Mouse (Mus musculus): Measurements from ENCODE around the gene Slc25a54.

The Slc25a54 gene

GRCm38 (mm10) chr3:109124091-109124490 lies 43.8 kb downstream of the Slc25a54 start:
- DNase-seq (ENCODE audit: low read depth, low spot score) = no peak

- DNase-seq (ENCODE audit: low read depth, low spot score) = no peak
These were observed 45.3 kb downstream of the Slc25a54 start for GRCm38 (mm10) chr3:109125531-109125930.

GRCm38 (mm10) chr3:109129768-109130167 lies 49.5 kb downstream of the Slc25a54 start:
- DNase-seq (ENCODE audit: low read depth, low spot score) = no peak

GRCm38 (mm10) chr3:109132966-109133365 lies 52.7 kb downstream of the Slc25a54 start:
- no peak for DNase-seq (ENCODE audit: low read depth, low spot score)

- DNase-seq (ENCODE audit: low read depth, low spot score) = no peak
These were observed 53.8 kb downstream of the Slc25a54 start for GRCm38 (mm10) chr3:109134036-109134435.

DNA sequence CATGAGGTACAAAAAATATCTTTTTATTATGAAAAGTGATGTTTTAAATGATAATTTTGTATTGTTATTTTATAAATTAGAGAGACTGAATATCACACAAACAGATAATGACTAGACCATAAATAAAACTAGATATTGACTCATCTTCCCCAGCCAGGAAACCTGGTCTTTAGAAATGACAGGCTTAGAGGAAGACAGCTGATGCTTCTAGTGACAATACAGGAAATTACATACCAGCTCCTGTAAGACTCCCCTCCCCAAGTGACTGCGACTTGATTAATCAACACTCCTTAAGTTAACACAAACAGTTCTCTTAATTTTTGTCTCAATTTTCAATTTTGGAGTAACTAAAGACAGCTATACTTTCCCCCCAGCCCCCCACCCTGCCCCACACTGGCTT lies 55.1 kb downstream of the Slc25a54 start:
- no peak for DNase-seq (ENCODE audit: low read depth, low spot score)

- DNase-seq (ENCODE audit: low read depth, low spot score) = no peak
These were observed 72.3 kb downstream of the Slc25a54 start for GRCm38 (mm10) chr3:109152561-109152960.

- DNase-seq (ENCODE audit: low read depth, low spot score) = no peak
These were observed 73.1 kb downstream of the Slc25a54 start for GRCm38 (mm10) chr3:109153410-109153809.

GRCm38 (mm10) chr3:109155926-109156669 lies 75.8 kb downstream of the Slc25a54 start:
- DNase-seq (ENCODE audit: low read depth, low spot score) = no peak

DNA sequence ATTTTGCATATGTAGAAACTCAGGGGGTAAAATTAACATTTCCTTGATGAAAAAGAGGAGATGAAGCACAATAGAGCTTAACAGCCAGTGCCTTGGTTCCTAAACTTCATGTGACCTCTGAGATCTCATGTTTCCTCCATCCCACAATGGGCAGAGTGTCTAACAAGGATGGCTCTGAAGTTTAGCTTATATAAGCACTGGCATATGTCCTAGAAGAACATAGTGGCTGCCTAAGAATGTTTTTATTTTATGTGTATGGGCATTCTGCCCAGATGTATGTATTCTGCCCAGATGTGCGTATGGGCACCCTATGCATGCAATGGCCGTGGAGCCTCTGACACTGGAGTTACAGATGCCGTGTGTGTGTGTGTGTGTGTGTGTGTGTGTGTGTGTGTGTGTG lies 77.2 kb downstream of the Slc25a54 start:
- no peak for DNase-seq (ENCODE audit: low read depth, low spot score)

DNA sequence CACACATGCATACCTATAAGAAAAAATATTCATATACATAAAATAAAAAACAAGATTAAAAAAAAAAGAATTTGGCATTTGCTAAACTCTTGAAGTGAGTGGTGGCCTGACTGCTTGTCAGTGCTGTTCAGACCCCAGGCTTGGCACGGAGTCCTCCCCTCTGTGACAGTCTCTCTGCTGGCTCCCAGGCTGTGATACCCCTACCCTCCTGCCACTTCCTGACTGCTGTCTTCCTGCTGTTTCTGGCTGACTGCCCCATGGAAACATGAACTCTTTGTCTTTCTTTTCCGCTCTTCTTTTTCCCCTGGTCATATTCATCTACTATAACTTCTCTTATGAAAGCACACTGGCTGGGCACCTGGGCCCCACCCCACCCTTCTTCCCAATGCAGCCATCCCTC lies 83.8 kb downstream of the Slc25a54 start:
- DNase-seq (ENCODE audit: low read depth, low spot score) = no peak

GRCm38 (mm10) chr3:109164644-109165043 lies 84.4 kb downstream of the Slc25a54 start:
- DNase-seq (ENCODE audit: low read depth, low spot score) = no peak

- no peak for DNase-seq (ENCODE audit: low read depth, low spot score)
These were observed 85.1 kb downstream of the Slc25a54 start for GRCm38 (mm10) chr3:109165214-109165829.
